Mouse (Mus musculus) neural tube, embryonic 15.5 days (tissue): ENCODE data around the gene Traf3ip1. TPM values are rescaled to one million over a fixed set of nuclear protein-coding genes. Genes with fewer than 3 reads are reported as not detected.

Source experiments
- ATAC-seq: fragments of 200-750 bp; cut with Nextera tagmentation; 2 replicates; pipeline ENCODE4 v1.8.0; 2017; ENCODE audit warnings: mild to moderate bottlenecking, moderate TSS enrichment, moderate library complexity; ENCODE audit not compliant: low FRiP score
- H3K27ac ChIP-seq: fragments of 300-500 bp; sonication (generic); replicated peaks from 2 replicates; pipeline ENCODE4 v1.5.1; 2015; ENCODE audit warnings: mild to moderate bottlenecking, inconsistent platforms
- H3K27me3 ChIP-seq: fragments of 300-500 bp; sonication (generic); replicated peaks from 2 replicates; pipeline ENCODE4 v1.6.1; 2015; ENCODE audit warnings: inconsistent platforms
- H3K36me3 ChIP-seq: fragments of 300-500 bp; sonication (generic); 2 replicates; pipeline ENCODE4 v1.6.1; 2015; ENCODE audit warnings: inconsistent platforms
- H3K4me1 ChIP-seq: fragments of 300-500 bp; sonication (generic); 2 replicates; pipeline ENCODE4 v1.6.1; 2015; ENCODE audit warnings: inconsistent platforms
- H3K4me2 ChIP-seq: fragments of 300-500 bp; sonication (generic); 2 replicates; pipeline ENCODE4 v1.6.1; 2015; ENCODE audit warnings: inconsistent platforms, mild to moderate bottlenecking, moderate library complexity
- H3K4me3 ChIP-seq: fragments of 300-500 bp; sonication (generic); replicated peaks from 2 replicates; pipeline ENCODE4 v1.5.1; 2015; ENCODE audit warnings: mild to moderate bottlenecking, inconsistent platforms
- H3K9ac ChIP-seq: fragments of 300-500 bp; sonication (generic); replicated peaks from 2 replicates; pipeline ENCODE4 v1.6.1; 2015; ENCODE audit warnings: mild to moderate bottlenecking, inconsistent platforms
- H3K9me3 ChIP-seq: fragments of 300-500 bp; sonication (generic); replicated peaks from 2 replicates; pipeline ENCODE4 v1.6.1; 2016; ENCODE audit warnings: inconsistent platforms
- WGBS: fragments of 180-500 bp; shearing (Covaris S2); methylation state at CpG from one replicate; pipeline ENCODE4 v1.1.7; 2015; ENCODE audit warnings: mixed read lengths; 5-methylcytosine and 5-hydroxymethylcytosine counted together
- polyA plus RNA-seq: library from polyadenylated mRNA; unstranded; fragments of >200 nt; fragmentation: Nextera tagmentation; extraction: Ambion mirVana; gene quantifications from 2 replicates; pipeline ENCODE4 v1.2.1, GENCODE M21; 2015

Gene Traf3ip1
- polyA plus RNA-seq, 1 experiment from 2014 or later: 10.0 TPM

DNA sequence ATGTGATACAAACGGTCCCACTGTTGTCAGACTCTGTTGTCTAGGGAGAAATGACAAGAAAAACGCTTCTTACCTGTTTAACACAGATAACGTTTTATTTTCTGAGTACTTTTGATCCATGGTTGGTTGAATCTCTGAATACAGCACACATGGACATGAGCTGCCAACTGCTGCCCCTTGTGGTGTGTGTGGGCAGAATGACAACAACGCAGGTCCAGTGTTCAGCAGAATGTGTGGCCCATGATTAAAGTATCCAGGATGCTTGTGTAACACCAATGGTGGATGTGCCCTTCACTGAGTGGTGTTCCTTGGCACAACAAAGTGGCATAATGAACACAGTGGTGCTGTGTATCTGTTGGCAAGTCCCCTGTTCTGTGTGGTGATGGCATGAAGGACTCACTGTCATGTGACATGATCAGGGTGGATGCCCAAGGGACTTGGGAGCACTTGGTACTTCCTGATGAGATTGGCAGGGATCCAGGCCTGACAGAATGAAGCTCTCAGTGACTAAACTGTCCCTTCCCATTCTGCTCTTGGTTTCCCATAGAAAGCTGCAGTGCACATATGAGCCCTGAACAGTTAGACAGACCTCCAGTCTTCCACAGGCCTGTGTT lies 68.6 kb downstream of the Traf3ip1 start:
- Histone ChIP-seq H3K9ac (no peak overlapping the region), H3K4me1 (no peaks in the 10 kb centered on the region), H3K27me3 (no peaks in the 10 kb centered on the region), H3K9me3 (no peaks in the 10 kb centered on the region), H3K4me3 (no peak overlapping the region), H3K27ac (no peak overlapping the region), H3K4me2 (no peak overlapping the region), H3K36me3 (0 out of 2 replicates have a peak, but pooled peaks cover 4% of the 10 kb centered on the region)
- 82% methylated on average over 4 of the region's 4 CpGs for WGBS
- no peak for ATAC-seq

DNA sequence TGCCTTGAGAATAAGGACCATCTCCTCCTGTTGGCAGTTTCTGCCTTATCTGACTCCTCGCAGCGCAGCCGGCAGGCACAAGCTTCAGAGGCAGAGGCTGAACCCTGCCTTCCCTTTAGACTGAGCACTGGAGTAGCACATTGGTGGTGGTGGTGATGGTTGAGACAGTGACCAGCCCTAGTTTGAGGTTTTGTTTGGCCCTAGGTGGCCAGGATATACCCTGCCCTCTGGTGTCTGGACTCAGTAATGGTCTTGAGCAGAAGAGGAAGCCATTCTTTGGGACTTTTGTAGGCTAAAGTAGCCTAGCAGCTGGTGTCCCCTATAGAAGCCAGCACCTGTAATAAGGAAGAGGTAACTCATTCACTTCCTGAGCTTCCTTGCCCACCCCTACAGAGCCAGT lies 69.6 kb downstream of the Traf3ip1 start:
- no peak overlapping the region for H3K4me3 ChIP-seq
- no peak for ATAC-seq
- no peak overlapping the region for H3K9ac ChIP-seq
- H3K27me3 ChIP-seq: no peaks in the 10 kb centered on the region
- H3K4me1 ChIP-seq: no peaks in the 10 kb centered on the region
- H3K27ac ChIP-seq: no peak overlapping the region
- 70% methylated on average over 3 of the region's 3 CpGs for WGBS
- no peak overlapping the region for H3K4me2 ChIP-seq
- H3K9me3 ChIP-seq: no peaks in the 10 kb centered on the region
- H3K36me3 ChIP-seq: no peaks in the 10 kb centered on the region

DNA sequence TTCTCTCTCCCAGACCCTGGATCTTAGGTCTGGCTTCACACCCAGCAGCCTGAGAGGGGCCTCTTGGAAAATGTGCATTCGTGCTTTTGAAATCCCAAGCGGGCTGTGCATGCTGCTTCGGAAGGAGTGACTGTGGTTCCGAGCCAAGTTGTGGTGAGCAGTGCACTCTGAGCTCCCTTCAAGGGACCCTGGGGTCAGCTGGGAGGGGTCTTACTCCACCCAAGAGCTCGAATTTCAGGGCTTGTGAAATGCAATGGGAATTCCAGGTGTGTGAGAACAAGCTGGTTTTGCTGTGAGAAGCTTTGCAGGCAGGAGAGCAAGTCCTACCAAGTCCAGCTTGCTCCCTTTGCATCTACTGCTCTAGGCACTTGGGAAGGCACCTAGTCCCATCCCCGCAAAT lies 70.2 kb downstream of the Traf3ip1 start:
- ATAC-seq: no peak
- Histone ChIP-seq H3K36me3 (no peaks in the 10 kb centered on the region), H3K27me3 (no peaks in the 10 kb centered on the region), H3K4me1 (no peaks in the 10 kb centered on the region), H3K27ac (no peak overlapping the region), H3K9ac (no peak overlapping the region), H3K4me2 (no peak overlapping the region), H3K4me3 (no peak overlapping the region), H3K9me3 (no peaks in the 10 kb centered on the region)
- 69% methylated on average over 6 of the region's 6 CpGs for WGBS

DNA sequence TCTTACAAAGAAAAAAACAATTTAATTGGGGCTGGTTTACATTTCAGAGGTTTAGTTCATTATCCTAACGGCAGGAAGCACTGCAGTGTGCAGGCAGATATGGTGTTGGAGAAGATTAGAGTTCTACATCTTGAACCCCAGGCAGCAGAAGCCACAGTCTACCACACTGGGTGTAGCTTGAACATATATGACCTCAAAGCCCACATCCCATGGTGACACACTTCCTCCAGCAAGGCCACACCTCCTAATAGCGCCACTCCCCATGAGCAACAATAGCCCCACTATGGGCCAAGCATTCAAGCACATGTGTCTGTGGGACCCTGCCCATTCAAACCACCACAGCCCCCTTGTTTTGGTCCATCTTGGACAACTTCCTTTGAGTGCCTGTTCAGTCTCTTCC lies 72.8 kb downstream of the Traf3ip1 start:
- Histone ChIP-seq H3K27me3 (no peaks in the 10 kb centered on the region), H3K9me3 (no peaks in the 10 kb centered on the region), H3K9ac (no peak overlapping the region), H3K36me3 (no peaks in the 10 kb centered on the region), H3K27ac (no peak overlapping the region), H3K4me3 (no peak overlapping the region), H3K4me1 (no peaks in the 10 kb centered on the region), H3K4me2 (no peak overlapping the region)
- no peak for ATAC-seq
- WGBS: 87% methylated on average over 2 of the region's 2 CpGs

DNA sequence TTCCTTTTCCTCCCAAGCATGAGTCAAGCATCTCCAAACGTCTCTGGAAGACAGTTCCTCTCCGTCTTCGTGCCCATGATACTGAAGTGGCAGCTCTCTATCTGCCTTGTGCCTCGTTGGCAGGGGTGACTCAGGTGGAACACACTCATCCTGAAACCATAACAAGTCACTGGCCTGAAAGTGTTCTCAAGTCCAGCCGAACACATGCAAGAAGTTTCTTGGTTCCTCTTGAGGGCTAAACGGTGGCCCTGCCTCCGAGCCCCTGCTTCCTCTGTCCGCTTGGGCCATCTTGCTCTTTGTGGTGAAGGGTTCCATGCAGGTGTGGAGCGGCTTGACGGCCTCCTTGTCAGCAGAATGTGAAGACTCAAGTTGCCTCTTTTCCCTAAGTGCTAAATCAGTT lies 78.0 kb downstream of the Traf3ip1 start:
- Histone ChIP-seq H3K4me2 (no peak overlapping the region), H3K9ac (no peak overlapping the region), H3K9me3 (no peaks in the 10 kb centered on the region), H3K27me3 (no peaks in the 10 kb centered on the region), H3K36me3 (no peaks in the 10 kb centered on the region), H3K4me1 (no peaks in the 10 kb centered on the region), H3K4me3 (no peak overlapping the region), H3K27ac (no peak overlapping the region)
- no peak for ATAC-seq
- 81% methylated on average over 10 of the region's 10 CpGs for WGBS

DNA sequence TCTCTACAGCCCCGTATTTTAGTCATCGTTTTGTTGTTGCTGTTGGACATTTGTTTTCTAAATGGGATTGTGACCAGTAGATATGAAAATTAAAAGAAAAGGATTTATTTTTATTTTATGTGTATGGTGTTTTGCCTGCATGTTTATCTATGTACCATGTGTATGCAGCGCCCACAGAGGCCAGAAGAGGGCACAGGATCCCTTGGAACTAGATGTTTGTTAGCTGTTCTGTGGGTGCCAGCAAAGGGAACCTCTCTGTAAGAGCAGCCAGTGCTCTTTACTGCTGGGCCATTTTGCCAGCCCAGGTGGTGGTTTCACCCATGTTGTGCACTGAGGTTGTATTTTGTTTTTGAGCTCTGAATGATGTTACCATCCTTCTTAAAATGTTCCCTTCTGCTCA lies 79.8 kb downstream of the Traf3ip1 start:
- no peaks in the 10 kb centered on the region for H3K36me3 ChIP-seq
- no peak overlapping the region for H3K4me3 ChIP-seq
- H3K9me3 ChIP-seq: no peaks in the 10 kb centered on the region
- ATAC-seq: peak; percentile 78; the same call in 1 of the 2 replicates
- H3K27me3 ChIP-seq: no peaks in the 10 kb centered on the region
- H3K27ac ChIP-seq: no peak overlapping the region
- WGBS: 81% methylated on average over 3 of the region's 3 CpGs
- H3K9ac ChIP-seq: no peak overlapping the region
- no peaks in the 10 kb centered on the region for H3K4me1 ChIP-seq
- no peak overlapping the region for H3K4me2 ChIP-seq

DNA sequence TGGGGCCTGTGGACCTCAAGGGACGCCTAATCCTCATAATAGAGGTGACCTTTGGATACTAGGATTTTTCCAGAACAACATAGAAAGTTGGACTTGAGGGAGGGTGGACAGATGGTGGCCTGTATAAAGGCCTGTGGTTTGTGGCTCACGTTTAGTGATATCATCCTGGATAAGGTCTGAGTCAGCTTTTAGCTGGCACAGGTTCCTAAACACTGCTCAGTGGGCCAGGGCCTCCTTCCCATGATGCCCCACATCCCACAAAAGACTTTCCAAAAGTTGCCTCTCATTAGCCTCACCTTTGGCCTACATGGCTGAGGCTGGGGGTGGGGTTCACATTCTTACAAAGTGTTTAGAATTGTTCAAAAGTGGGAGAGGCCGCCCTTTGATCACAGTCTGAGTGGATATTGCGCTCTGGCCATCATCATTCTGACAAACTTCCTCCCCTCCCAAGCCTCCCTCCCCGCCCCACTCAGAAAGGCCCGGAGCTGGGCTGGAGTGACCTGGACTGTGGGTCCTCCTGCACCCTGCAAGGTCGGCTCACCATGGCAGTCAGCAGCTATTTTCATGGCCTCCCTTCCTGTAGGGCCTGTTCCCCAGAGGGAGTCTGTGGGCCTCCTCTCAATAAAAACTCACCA lies 83.6 kb downstream of the Traf3ip1 start:
- H3K4me1 ChIP-seq: peaks cover 3% of the 10 kb centered on the region; the same call in 1 of the 2 replicates
- no peaks in the 10 kb centered on the region for H3K27me3 ChIP-seq
- H3K27ac ChIP-seq: no peak overlapping the region
- H3K9me3 ChIP-seq: no peaks in the 10 kb centered on the region
- H3K36me3 ChIP-seq: no peaks in the 10 kb centered on the region
- 81% methylated on average over 7 of the region's 7 CpGs for WGBS
- no peak for ATAC-seq
- no peak overlapping the region for H3K4me3 ChIP-seq
- H3K4me2 ChIP-seq: no peak overlapping the region
- H3K9ac ChIP-seq: no peak overlapping the region

Other genes with a start within 250 kb of the Traf3ip1 start
- 58.6 and 63.2 TPM in 2 replicates for gene Ube2f, start 244.3 kb upstream of the Traf3ip1 start, polyA plus RNA-seq
- gene Scly, start 196.3 kb upstream of the Traf3ip1 start, polyA plus RNA-seq: 16.3 and 16.6 TPM in 2 replicates
- gene Espnl, start 172.6 kb upstream of the Traf3ip1 start, polyA plus RNA-seq: 0.08 and 0.09 TPM in 2 replicates
- 0.24 and 0.26 TPM in 2 replicates for gene Klhl30, start 143.6 kb upstream of the Traf3ip1 start, polyA plus RNA-seq
- gene Erfe, start 128.2 kb upstream of the Traf3ip1 start, polyA plus RNA-seq: 0.06 and 1.2 TPM in 2 replicates
- 144 and 149 TPM in 2 replicates for gene Ilkap, start 95.8 kb upstream of the Traf3ip1 start, polyA plus RNA-seq
- gene Hes6, start 80.6 kb upstream of the Traf3ip1 start, polyA plus RNA-seq: 114 and 172 TPM in 2 replicates
- 4.9 and 5.3 TPM in 2 replicates for gene Per2, start 35.3 kb upstream of the Traf3ip1 start, polyA plus RNA-seq
- gene Asb1, start 45.9 kb downstream of the Traf3ip1 start, polyA plus RNA-seq: 12.0 and 13.4 TPM in 2 replicates